Mouse (Mus musculus): Measurements from ENCODE around the gene Sec14l1. TPM values are rescaled to one million over a fixed set of nuclear protein-coding genes. Genes with fewer than 3 reads are reported as not detected.

Sec14l1 gene
- total RNA-seq, 2 experiments from 2014 or later, result 198 to 229 TPM

DNA sequence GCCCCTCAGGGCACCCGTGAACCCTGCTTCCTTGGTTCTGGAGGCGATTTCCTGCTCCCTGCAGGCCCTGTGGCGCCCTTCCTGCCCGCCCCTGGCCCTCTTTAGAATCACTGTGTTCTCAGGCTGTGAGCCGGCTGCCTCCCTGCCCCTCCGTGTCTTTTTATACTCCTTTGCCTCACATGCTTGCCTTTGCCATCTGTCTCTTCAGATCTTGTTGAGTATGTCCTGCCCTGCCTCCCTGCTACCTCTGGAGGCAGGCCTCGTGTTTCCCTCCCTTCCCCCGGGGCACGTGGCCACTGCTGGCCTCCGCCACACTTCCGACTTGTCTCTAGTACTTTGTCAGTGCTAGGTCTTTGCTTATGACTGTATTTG is 6.2 kb downstream of the Sec14l1 start:
- intact Hi-C loops (cut with DNase I), result loop anchor here (2.0 kb wide), 1 partner anchor 54 kb away; no protein-coding TSS in a partner anchor
- H3K4me3 ChIP-seq, result peak overlapping the region; percentile 36
- peak in 1 of 2 experiments; percentile 65 for DNase-seq (ENCODE audit: extremely low spot score in 1 of 2, low spot score in 2 of 2)
- TF ChIP-seq CTCF (IDR thresholded peaks at IDR 0.05), result no peak; the same call in none of the 2 replicates
- peak overlapping the region; percentile 92 for H3K27ac ChIP-seq

DNA sequence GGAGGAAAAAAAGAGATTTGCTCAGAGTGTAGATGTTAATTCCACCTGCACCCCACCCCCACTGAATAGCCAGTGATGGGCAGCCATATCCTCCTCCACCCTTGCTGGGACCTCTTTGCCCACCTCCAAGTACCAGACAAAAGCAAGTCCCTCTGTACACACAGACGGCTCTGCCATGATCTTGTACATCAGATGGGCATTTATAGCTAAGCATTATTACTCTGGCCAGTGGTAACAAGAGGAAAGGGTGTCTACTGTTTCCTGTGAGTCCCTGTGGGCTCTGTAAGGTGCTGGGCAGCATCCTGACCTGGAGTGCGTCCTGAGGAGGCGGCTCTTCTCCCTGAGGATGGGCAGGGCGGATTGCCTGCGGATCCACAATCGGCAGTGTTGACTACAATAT is 7.0 kb downstream of the Sec14l1 start:
- Histone ChIP-seq H3K27ac (peak overlapping the region; percentile 92), H3K4me3 (peak overlapping the region; percentile 36; the same call in 1 of the 2 replicates)
- intact Hi-C loops (cut with DNase I), result loop anchor here (2.0 kb wide), 1 partner anchor 53 kb away; no protein-coding TSS in a partner anchor
- DNase-seq (ENCODE audit: extremely low spot score in 1 of 2, low spot score in 2 of 2), result no peak
- TF ChIP-seq CTCF (IDR thresholded peaks at IDR 0.05), result no peak

DNA sequence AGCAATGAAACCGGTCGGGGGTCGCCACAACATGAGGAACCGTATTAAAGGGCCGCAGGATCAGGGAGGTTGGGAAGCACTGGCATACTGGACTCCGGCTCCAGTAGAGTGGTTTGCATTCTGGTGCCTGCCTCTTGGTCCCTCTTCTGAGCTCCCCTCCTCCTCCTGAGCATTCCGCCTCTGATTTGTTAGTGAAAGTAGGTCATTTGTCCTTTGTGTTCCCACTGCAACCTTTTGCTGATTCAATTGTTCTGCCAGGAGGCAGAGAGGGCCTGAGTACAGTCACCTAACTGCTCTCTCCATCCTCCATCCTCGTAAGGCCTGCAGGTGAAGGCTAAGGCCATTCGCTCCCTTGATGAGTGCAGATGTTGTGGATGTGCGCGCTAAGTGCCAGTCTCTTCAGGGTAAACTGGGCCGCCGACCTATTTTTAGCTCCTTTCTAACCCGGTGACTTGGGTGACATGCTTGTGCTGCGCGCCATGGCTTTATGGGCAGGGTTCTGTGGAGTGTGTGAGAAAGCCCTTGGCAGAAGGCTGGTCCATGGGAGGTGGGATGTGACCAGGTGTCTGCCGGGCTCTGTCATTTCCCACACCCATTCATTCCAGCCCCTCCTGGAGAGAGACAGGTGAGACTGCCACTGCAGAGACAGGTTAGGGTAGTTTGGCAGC is 8.6 kb downstream of the Sec14l1 start:
- Histone ChIP-seq H3K4me3 (no peak overlapping the region), H3K27ac (peak overlapping the region; percentile 24)
- peak in 1 of 2 experiments; percentile 12 for DNase-seq (ENCODE audit: extremely low spot score in 1 of 2, low spot score in 2 of 2)
- TF ChIP-seq CTCF (IDR thresholded peaks at IDR 0.05), result no peak
- intact Hi-C loops (cut with DNase I), result no loop called here

GRCm38 (mm10) chr11:117124539-117124938 is 9.6 kb downstream of the Sec14l1 start:
- no peak for TF ChIP-seq CTCF (IDR thresholded peaks at IDR 0.05)
- H3K27ac ChIP-seq, result peak overlapping the region; percentile 24
- H3K4me3 ChIP-seq, result no peak overlapping the region; the same call in 1 of the 2 replicates
- intact Hi-C loops (cut with DNase I), result no loop called here
- peak in 1 of 2 experiments; percentile 13 for DNase-seq (ENCODE audit: extremely low spot score in 1 of 2, low spot score in 2 of 2)

- intact Hi-C loops (cut with DNase I), result no loop called here
- DNase-seq (ENCODE audit: extremely low spot score in 1 of 2, low spot score in 2 of 2), result peak in 1 of 2 experiments; percentile 14
- Histone ChIP-seq H3K4me3 (no peak overlapping the region), H3K27ac (peak overlapping the region; percentile 80)
- TF ChIP-seq CTCF (IDR thresholded peaks at IDR 0.05), result no peak
Measured at GRCm38 (mm10) chr11:117127250-117127837, 12.4 kb downstream of the Sec14l1 start.

- intact Hi-C loops (cut with DNase I), result no loop called here
- Histone ChIP-seq H3K4me3 (no peak overlapping the region), H3K27ac (peak overlapping the region; percentile 80)
- peak in 1 of 2 experiments; percentile 27 for DNase-seq (ENCODE audit: extremely low spot score in 1 of 2, low spot score in 2 of 2)
- no peak for TF ChIP-seq CTCF (IDR thresholded peaks at IDR 0.05)
Measured at GRCm38 (mm10) chr11:117127931-117128548, 13.1 kb downstream of the Sec14l1 start.

DNA sequence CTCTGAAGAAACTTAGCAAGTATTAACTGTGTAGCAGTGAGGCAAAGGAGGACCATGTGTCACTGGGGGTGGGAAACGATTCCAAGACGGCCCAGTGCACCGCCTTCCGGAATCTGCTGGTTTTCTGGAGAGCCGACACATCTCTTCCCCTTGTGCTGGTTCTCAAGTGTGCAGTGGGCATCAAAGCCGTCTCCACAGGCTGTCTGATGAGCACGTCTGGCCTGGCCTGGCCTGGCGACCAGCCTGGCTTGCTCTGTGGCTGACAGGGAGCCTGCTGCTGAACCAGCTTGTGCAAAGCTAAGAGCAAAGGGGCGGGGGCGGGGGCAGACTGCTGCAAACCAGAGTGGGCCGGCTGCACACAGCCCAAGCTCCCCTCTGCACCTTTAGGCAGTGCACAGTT is 14.5 kb downstream of the Sec14l1 start:
- peak in 1 of 2 experiments; percentile 16 for DNase-seq (ENCODE audit: extremely low spot score in 1 of 2, low spot score in 2 of 2)
- intact Hi-C loops (cut with DNase I), result no loop called here
- H3K27ac ChIP-seq, result peak overlapping the region; percentile 71
- TF ChIP-seq CTCF (IDR thresholded peaks at IDR 0.05), result no peak
- no peak overlapping the region for H3K4me3 ChIP-seq

DNA sequence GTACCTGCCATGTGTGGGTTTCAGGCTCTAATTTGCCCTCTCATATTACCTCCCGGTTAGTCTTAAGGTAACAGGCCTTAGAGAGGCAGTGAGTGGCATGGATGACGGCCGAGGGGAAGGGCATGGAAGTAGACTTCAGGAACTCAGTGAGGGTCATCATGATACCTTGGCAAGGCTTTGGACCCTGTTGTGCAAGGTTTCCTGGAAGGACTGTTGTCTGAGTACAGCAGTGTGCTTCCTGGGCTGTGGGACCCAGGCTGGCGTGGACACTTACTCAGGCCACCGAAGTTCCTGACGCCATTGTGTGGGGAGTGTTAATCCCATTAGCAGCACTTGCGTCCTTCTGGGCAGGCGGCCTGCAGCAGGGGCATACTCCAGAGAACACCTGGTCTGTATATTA is 15.1 kb downstream of the Sec14l1 start:
- Histone ChIP-seq H3K27ac (peak overlapping the region; percentile 71), H3K4me3 (no peak overlapping the region)
- intact Hi-C loops (cut with DNase I), result no loop called here
- no peak for TF ChIP-seq CTCF (IDR thresholded peaks at IDR 0.05)
- no peak for DNase-seq (ENCODE audit: extremely low spot score in 1 of 2, low spot score in 2 of 2)

DNA sequence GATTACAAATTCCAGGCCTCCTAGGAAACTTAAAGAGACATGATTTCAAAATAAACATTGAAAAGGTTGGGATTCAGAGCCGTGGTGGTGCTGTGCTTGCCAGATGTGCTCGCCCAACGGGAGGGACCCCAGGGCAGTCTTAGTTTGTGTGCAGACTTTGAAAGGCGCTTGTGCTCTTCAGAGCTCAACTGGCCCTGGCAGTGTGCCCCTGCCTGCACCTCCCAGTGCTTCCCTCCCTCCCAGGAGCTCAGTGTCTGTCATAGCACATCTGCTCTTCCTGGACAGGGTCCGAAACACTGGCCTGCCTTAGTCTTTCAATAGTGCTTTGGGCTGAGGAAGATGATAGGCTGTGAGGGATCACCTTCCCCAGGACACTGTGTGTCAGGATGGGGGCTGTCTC is 15.9 kb downstream of the Sec14l1 start:
- Histone ChIP-seq H3K4me3 (no peak overlapping the region), H3K27ac (peak overlapping the region; percentile 71)
- intact Hi-C loops (cut with DNase I), result no loop called here
- DNase-seq (ENCODE audit: extremely low spot score in 1 of 2, low spot score in 2 of 2), result no peak
- TF ChIP-seq CTCF (IDR thresholded peaks at IDR 0.05), result no peak

GRCm38 (mm10) chr11:117131450-117131849 is 16.5 kb downstream of the Sec14l1 start:
- no peak for DNase-seq (ENCODE audit: extremely low spot score in 1 of 2, low spot score in 2 of 2)
- intact Hi-C loops (cut with DNase I), result no loop called here
- no peak; the same call in none of the 2 replicates for TF ChIP-seq CTCF (IDR thresholded peaks at IDR 0.05)
- Histone ChIP-seq H3K27ac (no peak overlapping the region; the same call in 1 of the 2 replicates), H3K4me3 (no peak overlapping the region)

DNA sequence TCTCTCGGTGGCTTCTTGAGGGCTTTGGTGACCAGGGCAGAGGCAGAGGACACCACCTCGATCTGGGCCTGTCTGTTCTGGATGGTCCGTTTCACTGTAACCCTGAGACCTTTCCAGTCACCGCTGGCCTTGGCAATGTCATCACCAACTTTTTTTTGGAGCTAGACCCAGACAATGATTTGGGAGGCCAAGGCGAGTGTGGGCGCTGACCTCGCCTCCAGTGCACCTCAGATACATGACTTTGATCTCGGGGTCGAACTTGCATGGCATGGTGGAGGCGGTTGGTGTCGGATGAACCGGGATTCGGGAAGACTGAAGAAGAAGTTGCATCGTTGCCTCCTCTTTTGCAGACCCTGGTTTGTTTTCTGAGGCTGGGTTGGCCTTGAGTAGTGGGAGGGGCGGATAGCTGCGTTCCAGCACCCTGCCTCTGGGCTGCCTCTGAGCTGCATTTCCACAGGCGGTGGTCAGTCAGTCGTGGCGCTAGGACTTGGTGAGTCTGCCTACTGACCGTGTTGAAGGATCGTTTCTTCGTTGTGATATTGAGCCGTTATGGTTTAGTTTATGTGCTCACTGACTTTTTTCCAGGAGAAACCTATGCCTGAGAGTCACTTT is 19.9 kb downstream of the Sec14l1 start:
- intact Hi-C loops (cut with DNase I), result loop anchor here (5.0 kb wide), 2 partner anchors 37 to 53 kb away; no protein-coding TSS in a partner anchor
- peak overlapping the region; percentile 83 for H3K27ac ChIP-seq
- no peak for DNase-seq (ENCODE audit: extremely low spot score in 1 of 2, low spot score in 2 of 2)
- H3K4me3 ChIP-seq, result no peak overlapping the region
- TF ChIP-seq CTCF (IDR thresholded peaks at IDR 0.05), result no peak

Measured in left cerebral cortex, adult 2 months (tissue).